Mouse (Mus musculus): ENCODE data around the gene Myl9. TPM values are rescaled to one million over a fixed set of nuclear protein-coding genes. Genes with fewer than 3 reads are reported as not detected.

The Myl9 gene
- polyA plus RNA-seq (2015; fragmentation: Nextera tagmentation; extraction: Ambion mirVana): 371 and 400 TPM in 2 replicates

GRCm38 (mm10) chr2:156774738-156775454 is at the start of gene Myl9:
Gene Myl9, plus strand, starts transcription at chr2:156775420.
- Histone ChIP-seq H3K9ac (ENCODE audit: low read length) (peak within 1 kb of the TSS; percentile 67), H3K9me3 (ENCODE audit: control insufficient read depth, low read length) (no peaks in the 10 kb centered on the region)
- WGBS: 4% methylated on average over 27 of the region's 28 CpGs

GRCm38 (mm10) chr2:156726344-156726743 is 48.9 kb upstream of the Myl9 start:
- Histone ChIP-seq H3K27ac (ENCODE audit: low read length) (peak overlapping the region; percentile 50), H3K4me2 (ENCODE audit: low read depth, low read length) (no peak overlapping the region), H3K4me3 (ENCODE audit: low read length) (no peak overlapping the region), H3K36me3 (ENCODE audit: control insufficient read depth, insufficient read depth, low read length) (no peaks in the 10 kb centered on the region), H3K27me3 (ENCODE audit: control insufficient read depth, insufficient read depth, low read depth, low read length) (no peaks in the 10 kb centered on the region), H3K4me1 (replicated peaks; ENCODE audit: control insufficient read depth, insufficient read depth, low read length) (peaks cover 51% of the 10 kb centered on the region), H3K9me3 (ENCODE audit: control insufficient read depth, low read length) (no peaks in the 10 kb centered on the region), H3K9ac (ENCODE audit: low read length) (no peak overlapping the region)
- whole genome bisulfite sequencing: 27% methylated on average over 7 of the region's 7 CpGs
- peak; percentile 53 for ATAC-seq (ENCODE audit: low read depth)

More at GRCm38 (mm10) chr2:156774738-156775454, at the start of gene Myl9:
- Histone ChIP-seq H3K27ac (ENCODE audit: low read length) (peak within 1 kb of the TSS; percentile 94), H3K4me2 (ENCODE audit: low read depth, low read length) (peak within 1 kb of the TSS; percentile 58), H3K4me3 (ENCODE audit: low read length) (peak within 1 kb of the TSS; percentile 47), H3K36me3 (ENCODE audit: control insufficient read depth, insufficient read depth, low read length) (no peaks in the 10 kb centered on the region), H3K27me3 (ENCODE audit: control insufficient read depth, insufficient read depth, low read depth, low read length) (no peaks in the 10 kb centered on the region), H3K4me1 (replicated peaks; ENCODE audit: control insufficient read depth, insufficient read depth, low read length) (peaks cover 22% of the 10 kb centered on the region)
- peak; percentile 93 for ATAC-seq (ENCODE audit: low read depth)

- H3K4me2 ChIP-seq (ENCODE audit: low read depth, low read length): no peak overlapping the region
- H3K27me3 ChIP-seq (ENCODE audit: control insufficient read depth, insufficient read depth, low read depth, low read length): no peaks in the 10 kb centered on the region
- H3K4me1 ChIP-seq (replicated peaks; ENCODE audit: control insufficient read depth, insufficient read depth, low read length): peaks cover 52% of the 10 kb centered on the region
- 31% methylated on average over 3 of the region's 3 CpGs for WGBS
- H3K36me3 ChIP-seq (ENCODE audit: control insufficient read depth, insufficient read depth, low read length): no peaks in the 10 kb centered on the region
- ATAC-seq (ENCODE audit: low read depth): no peak
- peak overlapping the region; percentile 50 for H3K27ac ChIP-seq (ENCODE audit: low read length)
- H3K9ac ChIP-seq (ENCODE audit: low read length): no peak overlapping the region
- no peak overlapping the region for H3K4me3 ChIP-seq (ENCODE audit: low read length)
- no peaks in the 10 kb centered on the region for H3K9me3 ChIP-seq (ENCODE audit: control insufficient read depth, low read length)
These were observed 48.3 kb upstream of the Myl9 start for GRCm38 (mm10) chr2:156726878-156727277.

GRCm38 (mm10) chr2:156729537-156730469 is 45.4 kb upstream of the Myl9 start:
- Histone ChIP-seq H3K9ac (ENCODE audit: low read length) (peak overlapping the region; percentile 49), H3K4me2 (ENCODE audit: low read depth, low read length) (peak overlapping the region; percentile 45), H3K4me3 (ENCODE audit: low read length) (peak overlapping the region; percentile 26), H3K36me3 (ENCODE audit: control insufficient read depth, insufficient read depth, low read length) (no peaks in the 10 kb centered on the region), H3K27ac (ENCODE audit: low read length) (peak overlapping the region; percentile 72), H3K9me3 (ENCODE audit: control insufficient read depth, low read length) (no peaks in the 10 kb centered on the region), H3K27me3 (ENCODE audit: control insufficient read depth, insufficient read depth, low read depth, low read length) (no peaks in the 10 kb centered on the region), H3K4me1 (replicated peaks; ENCODE audit: control insufficient read depth, insufficient read depth, low read length) (peaks cover 42% of the 10 kb centered on the region)
- ATAC-seq (ENCODE audit: low read depth): 0 out of 2 replicates have a peak, but pooled peaks have one; percentile 26
- 33% methylated on average over 8 of the region's 10 CpGs for WGBS

- peak overlapping the region; percentile 45 for H3K4me2 ChIP-seq (ENCODE audit: low read depth, low read length)
- ATAC-seq (ENCODE audit: low read depth): no peak
- no peaks in the 10 kb centered on the region for H3K27me3 ChIP-seq (ENCODE audit: control insufficient read depth, insufficient read depth, low read depth, low read length)
- peak overlapping the region; percentile 26 for H3K4me3 ChIP-seq (ENCODE audit: low read length)
- peak overlapping the region; percentile 49 for H3K9ac ChIP-seq (ENCODE audit: low read length)
- H3K36me3 ChIP-seq (ENCODE audit: control insufficient read depth, insufficient read depth, low read length): no peaks in the 10 kb centered on the region
- peaks cover 44% of the 10 kb centered on the region for H3K4me1 ChIP-seq (replicated peaks; ENCODE audit: control insufficient read depth, insufficient read depth, low read length)
- H3K9me3 ChIP-seq (ENCODE audit: control insufficient read depth, low read length): no peaks in the 10 kb centered on the region
- peak overlapping the region; percentile 72 for H3K27ac ChIP-seq (ENCODE audit: low read length)
- WGBS: 65% methylated on average over 12 of the region's 12 CpGs
These were observed 44.7 kb upstream of the Myl9 start for GRCm38 (mm10) chr2:156730501-156730921.

- no peak overlapping the region for H3K4me2 ChIP-seq (ENCODE audit: low read depth, low read length)
- H3K27ac ChIP-seq (ENCODE audit: low read length): no peak overlapping the region
- no peaks in the 10 kb centered on the region for H3K36me3 ChIP-seq (ENCODE audit: control insufficient read depth, insufficient read depth, low read length)
- peaks cover 42% of the 10 kb centered on the region for H3K4me1 ChIP-seq (replicated peaks; ENCODE audit: control insufficient read depth, insufficient read depth, low read length)
- no peaks in the 10 kb centered on the region for H3K9me3 ChIP-seq (ENCODE audit: control insufficient read depth, low read length)
- no peak overlapping the region for H3K4me3 ChIP-seq (ENCODE audit: low read length)
- no peak for ATAC-seq (ENCODE audit: low read depth)
- no peak overlapping the region for H3K9ac ChIP-seq (ENCODE audit: low read length)
- H3K27me3 ChIP-seq (ENCODE audit: control insufficient read depth, insufficient read depth, low read depth, low read length): no peaks in the 10 kb centered on the region
These were observed 43.6 kb upstream of the Myl9 start for GRCm38 (mm10) chr2:156731592-156731991.

- Histone ChIP-seq H3K4me1 (replicated peaks; ENCODE audit: control insufficient read depth, insufficient read depth, low read length) (peaks cover 36% of the 10 kb centered on the region), H3K9me3 (ENCODE audit: control insufficient read depth, low read length) (no peaks in the 10 kb centered on the region), H3K36me3 (ENCODE audit: control insufficient read depth, insufficient read depth, low read length) (no peaks in the 10 kb centered on the region), H3K27ac (ENCODE audit: low read length) (no peak overlapping the region), H3K4me2 (ENCODE audit: low read depth, low read length) (no peak overlapping the region), H3K4me3 (ENCODE audit: low read length) (no peak overlapping the region), H3K9ac (ENCODE audit: low read length) (no peak overlapping the region), H3K27me3 (ENCODE audit: control insufficient read depth, insufficient read depth, low read depth, low read length) (no peaks in the 10 kb centered on the region)
- WGBS: 44% methylated on average over 6 of the region's 6 CpGs
- ATAC-seq (ENCODE audit: low read depth): peak; percentile 72; the same call in 1 of the 2 replicates
These were observed 43.1 kb upstream of the Myl9 start for GRCm38 (mm10) chr2:156732109-156732508.

- ATAC-seq (ENCODE audit: low read depth): no peak
- no peaks in the 10 kb centered on the region for H3K9me3 ChIP-seq (ENCODE audit: control insufficient read depth, low read length)
- H3K4me3 ChIP-seq (ENCODE audit: low read length): no peak overlapping the region
- H3K9ac ChIP-seq (ENCODE audit: low read length): no peak overlapping the region
- no peaks in the 10 kb centered on the region for H3K27me3 ChIP-seq (ENCODE audit: control insufficient read depth, insufficient read depth, low read depth, low read length)
- no peaks in the 10 kb centered on the region for H3K36me3 ChIP-seq (ENCODE audit: control insufficient read depth, insufficient read depth, low read length)
- peaks cover 20% of the 10 kb centered on the region for H3K4me1 ChIP-seq (replicated peaks; ENCODE audit: control insufficient read depth, insufficient read depth, low read length)
- WGBS: 52% methylated on average over 3 of the region's 3 CpGs
- H3K27ac ChIP-seq (ENCODE audit: low read length): no peak overlapping the region
- H3K4me2 ChIP-seq (ENCODE audit: low read depth, low read length): no peak overlapping the region
These were observed 39.4 kb upstream of the Myl9 start for GRCm38 (mm10) chr2:156735761-156736335.

- no peak for ATAC-seq (ENCODE audit: low read depth)
- Histone ChIP-seq H3K27me3 (ENCODE audit: control insufficient read depth, insufficient read depth, low read depth, low read length) (no peaks in the 10 kb centered on the region), H3K27ac (ENCODE audit: low read length) (no peak overlapping the region), H3K9me3 (ENCODE audit: control insufficient read depth, low read length) (no peaks in the 10 kb centered on the region), H3K4me2 (ENCODE audit: low read depth, low read length) (no peak overlapping the region), H3K9ac (ENCODE audit: low read length) (no peak overlapping the region), H3K36me3 (ENCODE audit: control insufficient read depth, insufficient read depth, low read length) (no peaks in the 10 kb centered on the region), H3K4me3 (ENCODE audit: low read length) (no peak overlapping the region), H3K4me1 (replicated peaks; ENCODE audit: control insufficient read depth, insufficient read depth, low read length) (peaks cover 29% of the 10 kb centered on the region)
- whole genome bisulfite sequencing: 28% methylated on average over 7 of the region's 7 CpGs
These were observed 38.4 kb upstream of the Myl9 start for GRCm38 (mm10) chr2:156736846-156737245.

Data from lung, embryonic 16.5 days (tissue).